Mouse (Mus musculus) midbrain, postnatal 0 days (tissue): ENCODE results near the gene Smpd1. TPM values are rescaled to one million over a fixed set of nuclear protein-coding genes. Genes with fewer than 3 reads are reported as not detected.

Experiments used
- ATAC-seq: fragments of 200-750 bp; cut with Nextera tagmentation; 2 replicates; pipeline ENCODE4 v1.8.0; 2017; ENCODE audit warnings: moderate number of reproducible peaks, mild to moderate bottlenecking, moderate TSS enrichment, moderate library complexity; ENCODE audit not compliant: low FRiP score
- DNase-seq: peaks from one replicate; pipeline ENCODE4 v3.0.0-alpha.2; 2015; ENCODE audit warnings: low spot score
- H3K27ac ChIP-seq: fragments of 300-500 bp; sonication (generic); 2 replicates; pipeline ENCODE4 v1.5.1; 2014; ENCODE audit warnings: low read depth, mild to moderate bottlenecking, low read length, mixed read lengths
- H3K27me3 ChIP-seq: fragments of 300-500 bp; sonication (generic); 2 replicates; pipeline ENCODE4 v1.6.1; 2014; ENCODE audit warnings: low read length, control low read depth, mixed read lengths; ENCODE audit not compliant: insufficient read depth
- H3K36me3 ChIP-seq: fragments of 300-500 bp; sonication (generic); 2 replicates; pipeline ENCODE4 v1.6.1; 2014; ENCODE audit warnings: low read length, control low read depth, mixed read lengths; ENCODE audit not compliant: insufficient read depth
- H3K4me1 ChIP-seq: fragments of 300-500 bp; sonication (generic); 2 replicates; pipeline ENCODE4 v1.6.1; 2014; ENCODE audit warnings: mild to moderate bottlenecking, control low read depth, antibody characterized with exemption, low read length, mixed read lengths; ENCODE audit not compliant: insufficient read depth
- H3K4me2 ChIP-seq: fragments of 300-500 bp; sonication (generic); 2 replicates; pipeline ENCODE4 v1.6.1; 2014; ENCODE audit warnings: low read depth, mild to moderate bottlenecking, low read length, mixed read lengths; ENCODE audit not compliant: poor library complexity, severe bottlenecking
- H3K4me3 ChIP-seq: fragments of 300-500 bp; sonication (generic); 2 replicates; pipeline ENCODE4 v1.5.1; 2014; ENCODE audit warnings: low read depth, mild to moderate bottlenecking, low read length, moderate library complexity
- H3K9ac ChIP-seq: fragments of 300-500 bp; sonication (generic); replicated peaks from 2 replicates; pipeline ENCODE4 v1.6.1; 2014; ENCODE audit warnings: mild to moderate bottlenecking, low read length, moderate library complexity, mixed read lengths; ENCODE audit not compliant: poor library complexity, severe bottlenecking
- H3K9me3 ChIP-seq: fragments of 300-500 bp; sonication (generic); 2 replicates; pipeline ENCODE4 v1.6.1; 2016; ENCODE audit warnings: low read length, control low read depth
- CTCF ChIP-seq: IDR thresholded peaks from 2 replicates; pipeline ENCODE4 v1.5.1; 2016; ENCODE audit warnings: antibody characterized with exemption, mild to moderate bottlenecking
- WGBS: fragments of 180-500 bp; shearing (Covaris S2); extraction: QIAGEN DNeasy Blood & Tissue Kit; methylation state at CpG from one replicate; pipeline ENCODE4 v1.1.7; 2014; 5-methylcytosine and 5-hydroxymethylcytosine counted together
- polyA plus RNA-seq: library from polyadenylated mRNA; unstranded; fragments of >200 nt; fragmentation: Nextera tagmentation; extraction: Ambion mirVana; gene quantifications from 2 replicates; pipeline ENCODE4 v1.2.1, GENCODE M21; 2015
- total RNA-seq: library from RNA; depleted of rRNA; stranded (reverse); fragments of >200 nt; gene quantifications from 2 replicates; pipeline ENCODE4 v1.2.3, GENCODE M21; 2014

Gene Smpd1
- total and polyA plus RNA-seq, 2 experiments from 2014 or later, result 115 to 182 TPM

GRCm38 (mm10) chr7:105528094-105528493 lies 26.1 kb upstream of the Smpd1 start:
- Histone ChIP-seq H3K4me3 (no peak overlapping the region), H3K9ac (no peak overlapping the region), H3K27me3 (no peaks in the 10 kb centered on the region), H3K27ac (no peak overlapping the region), H3K4me1 (no peaks in the 10 kb centered on the region), H3K4me2 (no peak overlapping the region), H3K36me3 (no peaks in the 10 kb centered on the region), H3K9me3 (no peaks in the 10 kb centered on the region)
- DNase-seq (no peak), ATAC-seq (no peak)
- no peak for TF ChIP-seq CTCF
- 78% methylated on average over 4 of the region's 4 CpGs for WGBS

- Histone ChIP-seq H3K4me1 (no peaks in the 10 kb centered on the region), H3K27me3 (no peaks in the 10 kb centered on the region), H3K9ac (no peak overlapping the region), H3K36me3 (no peaks in the 10 kb centered on the region), H3K27ac (no peak overlapping the region), H3K9me3 (no peaks in the 10 kb centered on the region), H3K4me2 (no peak overlapping the region), H3K4me3 (no peak overlapping the region)
- 85% methylated on average over 3 of the region's 3 CpGs for WGBS
- TF ChIP-seq CTCF, result peak; percentile 34
- DNase-seq (no peak), ATAC-seq (no peak)
Measured at GRCm38 (mm10) chr7:105534162-105534561, 20.0 kb upstream of the Smpd1 start.

- Histone ChIP-seq H3K36me3 (no peaks in the 10 kb centered on the region), H3K9me3 (no peaks in the 10 kb centered on the region), H3K27me3 (no peaks in the 10 kb centered on the region), H3K27ac (no peak overlapping the region), H3K9ac (no peak overlapping the region), H3K4me1 (no peaks in the 10 kb centered on the region), H3K4me3 (no peak overlapping the region), H3K4me2 (no peak overlapping the region)
- TF ChIP-seq CTCF, result no peak
- ATAC-seq, result no peak
- 78% methylated on average over 8 of the region's 8 CpGs for WGBS
- no peak for DNase-seq
Measured at GRCm38 (mm10) chr7:105545986-105546385, 8.2 kb upstream of the Smpd1 start.

- DNase-seq, result no peak
- H3K4me1 ChIP-seq, result no peaks in the 10 kb centered on the region
- no peak overlapping the region for H3K4me3 ChIP-seq
- H3K27ac ChIP-seq, result no peak overlapping the region
- TF ChIP-seq CTCF, result no peak
- WGBS, result 87% methylated on average over 7 of the region's 7 CpGs
- no peak overlapping the region for H3K4me2 ChIP-seq
- ATAC-seq, result no peak
- H3K36me3 ChIP-seq, result no peaks in the 10 kb centered on the region
- H3K9me3 ChIP-seq, result no peaks in the 10 kb centered on the region
- no peaks in the 10 kb centered on the region for H3K27me3 ChIP-seq
- no peak overlapping the region for H3K9ac ChIP-seq
Measured at GRCm38 (mm10) chr7:105547970-105548369, 6.2 kb upstream of the Smpd1 start.

GRCm38 (mm10) chr7:105549035-105549434 lies 5.1 kb upstream of the Smpd1 start:
- ATAC-seq, result 0 out of 2 replicates have a peak, but pooled peaks have one; percentile 15
- Histone ChIP-seq H3K4me3 (no peak overlapping the region), H3K4me1 (no peaks in the 10 kb centered on the region), H3K27me3 (no peaks in the 10 kb centered on the region), H3K27ac (no peak overlapping the region), H3K4me2 (no peak overlapping the region), H3K36me3 (no peaks in the 10 kb centered on the region), H3K9me3 (no peaks in the 10 kb centered on the region), H3K9ac (no peak overlapping the region)
- peak; percentile 76 for TF ChIP-seq CTCF
- WGBS, result 38% methylated on average over 6 of the region's 6 CpGs
- peak; percentile 79 for DNase-seq

- WGBS, result 22% methylated on average over 25 of the region's 27 CpGs
Measured at GRCm38 (mm10) chr7:105553456-105554211, 526 bp upstream of the Smpd1 start.

More at GRCm38 (mm10) chr7:105553456-105554211, 526 bp upstream of the Smpd1 start:
- Histone ChIP-seq H3K4me1 (peaks cover 15% of the 10 kb centered on the region), H3K4me2 (peak overlapping the region; percentile 89), H3K9me3 (no peaks in the 10 kb centered on the region), H3K36me3 (peaks cover 17% of the 10 kb centered on the region), H3K27me3 (no peaks in the 10 kb centered on the region), H3K4me3 (peak overlapping the region; percentile 78), H3K9ac (peak overlapping the region; percentile 84), H3K27ac (peak overlapping the region; percentile 78)
- peak; percentile 37 for DNase-seq
- peak; percentile 48 for ATAC-seq
- no peak for TF ChIP-seq CTCF
